ENCODE assay signal across 8 mouse cellular contexts in the genomic region with DNA sequence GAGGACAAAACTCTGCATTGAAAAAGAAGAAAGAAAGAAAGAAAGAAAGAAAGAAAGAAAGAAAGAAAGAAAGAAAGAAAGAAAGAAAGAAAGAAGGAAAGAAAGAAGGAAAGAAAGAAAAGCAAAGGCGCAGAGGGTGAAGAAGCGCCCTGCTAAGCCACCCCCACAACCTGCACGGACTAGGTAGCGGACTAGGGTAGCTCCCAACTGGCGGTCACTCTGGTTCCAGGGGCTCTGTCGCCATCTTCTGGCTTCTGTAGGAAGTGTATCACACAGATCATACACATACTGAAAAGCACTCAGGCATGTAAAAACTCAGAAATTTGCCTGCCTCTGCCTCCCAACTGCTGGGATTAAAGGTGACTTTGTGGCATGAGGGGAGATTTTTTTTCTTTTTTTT. TPM values are rescaled to one million over a fixed set of nuclear protein-coding genes. Genes with fewer than 3 reads are reported as not detected.
DNase-seq lines count a peak whose midpoint lies in the region; ATAC-seq and TF ChIP-seq lines count a peak whose summit lies in the region.

No protein-coding gene starts in this region.

- peak; percentile 85 for DNase-seq in kidney, adult 18-20 months
- DNase-seq in ES-E14 (ENCODE audit: low read depth, low spot score) = peak; percentile 82
- DNase-seq in c-Kit-positive CD71-positive TER-119-negative erythroid progenitor cells, embryonic 14.5 days (ENCODE audit: low read depth) = peak; percentile 68
- peak; percentile 48 to 49 for DNase-seq in gastrocnemius, adult 8-10 months (ENCODE audit: low spot score in 2 of 2)
- peak; percentile 80 for DNase-seq in limb, embryonic 11.5 days (ENCODE audit: low spot score)
- peak; percentile 76 for DNase-seq in retina, postnatal 7 days (ENCODE audit: low read depth, low spot score)
- no peak for DNase-seq in hindbrain, embryonic 14.5 days (ENCODE audit: low spot score)

- no peak for ATAC-seq in kidney, embryonic 14.5 days (ENCODE audit: low FRiP score, low TSS enrichment)
- ATAC-seq in limb, embryonic 11.5 days (ENCODE audit: insufficient number of reproducible peaks, low FRiP score, low TSS enrichment, low read depth) = no peak
- no peak for ATAC-seq in hindbrain, embryonic 14.5 days (ENCODE audit: low FRiP score)

- no peak overlapping the region for H3K9ac ChIP-seq in kidney, embryonic 14.5 days (ENCODE audit: low read depth, low read length)
- H3K9ac ChIP-seq in ES-E14 (ENCODE audit: insufficient read depth, low read depth, low read length, poor library complexity, severe bottlenecking) = no peak overlapping the region
- no peak overlapping the region for H3K9ac ChIP-seq in limb, embryonic 11.5 days (ENCODE audit: low read length)
- no peak overlapping the region for H3K9ac ChIP-seq in hindbrain, embryonic 14.5 days

- WGBS in kidney, embryonic 14.5 days = 26% methylated on average over 6 of the region's 6 CpGs
- WGBS in limb, embryonic 11.5 days = 18% methylated on average over 6 of the region's 6 CpGs
- WGBS in hindbrain, embryonic 14.5 days = 17% methylated on average over 6 of the region's 6 CpGs

- peaks cover 4% of the 10 kb centered on the region for H3K4me1 ChIP-seq in kidney, embryonic 14.5 days (ENCODE audit: control insufficient read depth, insufficient read depth, low read length)
- H3K4me1 ChIP-seq in ES-E14 (ENCODE audit: control insufficient read depth in 2 of 2, insufficient read depth in 2 of 2, low read length in 2 of 2, poor library complexity in 1 of 2) = peaks cover 0 to 6% of the 10 kb centered on the region in 2 experiments; a peak in 1 of 4 replicates
- peaks cover 5% of the 10 kb centered on the region; the same call in 1 of the 2 replicates for H3K4me1 ChIP-seq in limb, embryonic 11.5 days (ENCODE audit: control insufficient read depth, insufficient read depth, low read length)
- peaks cover 10% of the 10 kb centered on the region for H3K4me1 ChIP-seq in hindbrain, embryonic 14.5 days (replicated peaks; ENCODE audit: control insufficient read depth, insufficient read depth, low read length)

- no peaks in the 10 kb centered on the region for H3K36me3 ChIP-seq in kidney, embryonic 14.5 days (ENCODE audit: control insufficient read depth, insufficient read depth, low read length)
- H3K36me3 ChIP-seq in ES-E14 (ENCODE audit: control insufficient read depth, insufficient read depth, low read length, poor library complexity, severe bottlenecking) = no peaks in the 10 kb centered on the region
- H3K36me3 ChIP-seq in limb, embryonic 11.5 days (ENCODE audit: control insufficient read depth, insufficient read depth, low read length) = no peaks in the 10 kb centered on the region
- no peaks in the 10 kb centered on the region; the same call in 1 of the 2 replicates for H3K36me3 ChIP-seq in hindbrain, embryonic 14.5 days (replicated peaks; ENCODE audit: control insufficient read depth, insufficient read depth)

- no peak overlapping the region for H3K4me2 ChIP-seq in kidney, embryonic 14.5 days (replicated peaks; ENCODE audit: low read depth, low read length)
- H3K4me2 ChIP-seq in limb, embryonic 11.5 days (ENCODE audit: low read depth, severe bottlenecking) = no peak overlapping the region
- H3K4me2 ChIP-seq in hindbrain, embryonic 14.5 days (replicated peaks) = no peak overlapping the region

- no peaks in the 10 kb centered on the region for H3K27me3 ChIP-seq in kidney, embryonic 14.5 days (ENCODE audit: control insufficient read depth, insufficient read depth, low read length)
- H3K27me3 ChIP-seq in limb, embryonic 11.5 days (ENCODE audit: control insufficient read depth, insufficient read depth, low read length) = no peaks in the 10 kb centered on the region
- H3K27me3 ChIP-seq in hindbrain, embryonic 14.5 days (ENCODE audit: control insufficient read depth, insufficient read depth, low read length) = no peaks in the 10 kb centered on the region

- H3K9me3 ChIP-seq in kidney, embryonic 14.5 days (ENCODE audit: control insufficient read depth, low read length) = no peaks in the 10 kb centered on the region
- no peaks in the 10 kb centered on the region for H3K9me3 ChIP-seq in ES-E14 (ENCODE audit: control insufficient read depth, insufficient read depth, low read depth, low read length)
- no peaks in the 10 kb centered on the region for H3K9me3 ChIP-seq in limb, embryonic 11.5 days (ENCODE audit: control insufficient read depth, low read length)
- no peaks in the 10 kb centered on the region for H3K9me3 ChIP-seq in hindbrain, embryonic 14.5 days (ENCODE audit: control insufficient read depth, low read length)

- H3K27ac ChIP-seq in kidney, embryonic 14.5 days (ENCODE audit: low read depth, low read length) = no peak overlapping the region
- H3K27ac ChIP-seq in ES-E14 (ENCODE audit: insufficient read depth, low read depth, low read length, poor library complexity, severe bottlenecking) = no peak overlapping the region
- H3K27ac ChIP-seq in limb, embryonic 11.5 days (replicated peaks; ENCODE audit: low read depth, low read length) = no peak overlapping the region
- no peak overlapping the region for H3K27ac ChIP-seq in hindbrain, embryonic 14.5 days

- in situ Hi-C loops in ES-E14 (cut with MboI; ENCODE audit: low sequenced_read_pairs in 2 of 2, unreplicated experiment in 2 of 2) = loop anchor here in 1 of 2 experiments (10.0 kb wide), 1 partner anchor 199 kb away; a partner anchor contains a TSS

- H3K4me3 ChIP-seq in kidney, embryonic 14.5 days (ENCODE audit: low read length) = no peak overlapping the region
- H3K4me3 ChIP-seq in ES-E14 (ENCODE audit: insufficient read depth in 1 of 2, low read depth in 1 of 2, low read length in 2 of 2, poor library complexity in 1 of 2, severe bottlenecking in 1 of 2) = no peak overlapping the region
- H3K4me3 ChIP-seq in limb, embryonic 11.5 days (ENCODE audit: low read depth, low read length) = no peak overlapping the region
- H3K4me3 ChIP-seq in hindbrain, embryonic 14.5 days (replicated peaks; ENCODE audit: low read length) = no peak overlapping the region

TF ChIP-seq in ES-E14, 5 proteins besides CTCF, POLR2A, EP300 and RAD21:
- no peak for TF ChIP-seq MAFK (IDR thresholded peaks at IDR 0.05; ENCODE audit: insufficient read depth, low read depth, low read length)
- no peak for TF ChIP-seq HCFC1 (IDR thresholded peaks at IDR 0.05; ENCODE audit: borderline replicate concordance, insufficient read depth, low read length)
- TF ChIP-seq ZC3H11A (IDR thresholded peaks at IDR 0.05; ENCODE audit: borderline replicate concordance, low read depth, low read length) = peak; percentile 61; the same call in 1 of the 2 replicates

RNA-seq across cellular contexts. Expression of a gene that starts 13.4 kb away (rescaled TPM):
- 8.7 and 14.6 TPM in 2 replicates for polyA plus RNA-seq in kidney, embryonic 14.5 days (2014; fragmentation: Nextera tagmentation; extraction: Ambion mirVana)
- total RNA-seq in ES-E14 (2012; rRNA removed) = 27.1 and 28.9 TPM in 2 replicates
- 1 to 10 TPM; 4.2 to 6.3 (median 4.7) TPM for total RNA-seq in gastrocnemius, adult 8-10 months (2022)
- polyA plus RNA-seq in limb, embryonic 11.5 days (2014; fragmentation: Nextera tagmentation; extraction: Ambion mirVana) = 9.8 and 10.4 TPM in 2 replicates
- polyA plus RNA-seq in hindbrain, embryonic 14.5 days (2014; fragmentation: Nextera tagmentation; extraction: Ambion mirVana) = 12.3 and 13.3 TPM in 2 replicates

RNA-seq across cellular contexts. Expression of a gene that starts 17.8 kb away (rescaled TPM):
- polyA plus RNA-seq in kidney, embryonic 14.5 days (2014; fragmentation: Nextera tagmentation; extraction: Ambion mirVana) = 0.62 and 0.66 TPM in 2 replicates
- total RNA-seq in ES-E14 (2012; rRNA removed) = 6.0 and 17.4 TPM in 2 replicates
- under 1 TPM in 2 of 4 experiments, not detected in 2; 0.27 to 0.36 TPM for total RNA-seq in gastrocnemius, adult 8-10 months (2022)
- 0.49 and 0.61 TPM in 2 replicates for polyA plus RNA-seq in limb, embryonic 11.5 days (2014; fragmentation: Nextera tagmentation; extraction: Ambion mirVana)
- polyA plus RNA-seq in hindbrain, embryonic 14.5 days (2014; fragmentation: Nextera tagmentation; extraction: Ambion mirVana) = 3.6 and 4.1 TPM in 2 replicates

RNA-seq across cellular contexts. Expression of a gene that starts 25.3 kb away (rescaled TPM):
- polyA plus RNA-seq in kidney, embryonic 14.5 days (2014; fragmentation: Nextera tagmentation; extraction: Ambion mirVana) = 248 and 270 TPM in 2 replicates
- 131 and 134 TPM in 2 replicates for total RNA-seq in ES-E14 (2012; rRNA removed)
- 100 to 1,000 TPM; 120 to 138 (median 131) TPM for total RNA-seq in gastrocnemius, adult 8-10 months (2022)
- 302 and 337 TPM in 2 replicates for polyA plus RNA-seq in limb, embryonic 11.5 days (2014; fragmentation: Nextera tagmentation; extraction: Ambion mirVana)
- polyA plus RNA-seq in hindbrain, embryonic 14.5 days (2014; fragmentation: Nextera tagmentation; extraction: Ambion mirVana) = 152 and 161 TPM in 2 replicates

RNA-seq across cellular contexts. Expression of a gene that starts 25.9 kb away (rescaled TPM):
- 1.2 and 2.7 TPM in 2 replicates for polyA plus RNA-seq in kidney, embryonic 14.5 days (2014; fragmentation: Nextera tagmentation; extraction: Ambion mirVana)
- 2.1 and 2.4 TPM in 2 replicates for total RNA-seq in ES-E14 (2012; rRNA removed)
- 10 to 100 TPM; 22.6 to 30.4 (median 26.9) TPM for total RNA-seq in gastrocnemius, adult 8-10 months (2022)
- 0.28 and 0.41 TPM in 2 replicates for polyA plus RNA-seq in limb, embryonic 11.5 days (2014; fragmentation: Nextera tagmentation; extraction: Ambion mirVana)
- 0.84 and 0.90 TPM in 2 replicates for polyA plus RNA-seq in hindbrain, embryonic 14.5 days (2014; fragmentation: Nextera tagmentation; extraction: Ambion mirVana)

RNA-seq across cellular contexts. Expression of a gene that starts 32.6 kb away (rescaled TPM):
- 806 and 1,046 TPM in 2 replicates for polyA plus RNA-seq in kidney, embryonic 14.5 days (2014; fragmentation: Nextera tagmentation; extraction: Ambion mirVana)
- 995 and 1,362 TPM in 2 replicates for total RNA-seq in ES-E14 (2012; rRNA removed)
- 100 to 1,000 TPM; 691 to 868 (median 797) TPM for total RNA-seq in gastrocnemius, adult 8-10 months (2022)
- polyA plus RNA-seq in limb, embryonic 11.5 days (2014; fragmentation: Nextera tagmentation; extraction: Ambion mirVana) = 527 and 533 TPM in 2 replicates
- 675 and 804 TPM in 2 replicates for polyA plus RNA-seq in hindbrain, embryonic 14.5 days (2014; fragmentation: Nextera tagmentation; extraction: Ambion mirVana)
